8 mouse cellular contexts compared by ENCODE assay signal in genomic region chr10:7391108-7391507, GRCm38 (mm10).
A peak's percentile ranks its signal among the peaks of the same experiment; 100 is the strongest.
DNase-seq lines count a peak whose midpoint lies in the region; ATAC-seq lines count a peak whose summit lies in the region.

No protein-coding gene starts in this region.

- H3K27me3 ChIP-seq in limb, embryonic 11.5 days (ENCODE audit: control insufficient read depth, insufficient read depth, low read length), result peaks cover 16% of the 10 kb centered on the region

- DNase-seq in cerebellum, adult 8-10 months, result peak; percentile 13
- DNase-seq in cerebellum, adult 9-10 months, result no peak
- DNase-seq in urinary bladder, postnatal 25 days (ENCODE audit: low spot score), result peak; percentile 22
- no peak for DNase-seq in urinary bladder, postnatal 10 days (ENCODE audit: low spot score)
- DNase-seq in heart, postnatal 10 days, result peak; percentile 21 to 34
- peak; percentile 62 for DNase-seq in limb, embryonic 11.5 days (ENCODE audit: low spot score)
- peak; percentile 10 for DNase-seq in naive thymus-derived CD4-positive, alpha-beta T cell, adult 2 months (ENCODE audit: low read depth)
- DNase-seq in layer of hippocampus, postnatal 14 days (ENCODE audit: low spot score in 2 of 2), result no peak

- 0 out of 2 replicates have a peak, but pooled peaks cover 3% of the 10 kb centered on the region for H3K9me3 ChIP-seq in limb, embryonic 11.5 days (ENCODE audit: control insufficient read depth, low read length)

- H3K4me1 ChIP-seq in limb, embryonic 11.5 days (ENCODE audit: control insufficient read depth, insufficient read depth, low read length), result peaks cover 5% of the 10 kb centered on the region; the same call in 1 of the 2 replicates

- H3K36me3 ChIP-seq in limb, embryonic 11.5 days (ENCODE audit: control insufficient read depth, insufficient read depth, low read length), result no peaks in the 10 kb centered on the region

- peak overlapping the region; percentile 43; the same call in 1 of the 2 replicates for H3K9ac ChIP-seq in limb, embryonic 11.5 days (ENCODE audit: low read length)

- no peak overlapping the region for H3K27ac ChIP-seq in limb, embryonic 11.5 days (replicated peaks; ENCODE audit: low read depth, low read length)

- peak overlapping the region; percentile 87 for H3K4me2 ChIP-seq in limb, embryonic 11.5 days (ENCODE audit: low read depth, severe bottlenecking)

- ATAC-seq in limb, embryonic 11.5 days (ENCODE audit: insufficient number of reproducible peaks, low FRiP score, low TSS enrichment, low read depth), result peak; percentile 52

- under 1% methylated on average over 31 of the region's 31 CpGs for WGBS in limb, embryonic 11.5 days

- intact Hi-C loops in heart, postnatal 10 days (cut with DNase I), result no loop called here

- peak overlapping the region; percentile 43 for H3K4me3 ChIP-seq in limb, embryonic 11.5 days (ENCODE audit: low read depth, low read length)

Comparison
In these comparisons a context has a peak if more than half of its experiments do, and no peak if none do; other contexts are left out.
1. DNase-seq: peak in cerebellum, adult 8-10 months (single experiment), urinary bladder, postnatal 25 days (single experiment), heart, postnatal 10 days (2 of 2), limb, embryonic 11.5 days (single experiment) and naive thymus-derived CD4-positive, alpha-beta T cell, adult 2 months (single experiment); none in cerebellum, adult 9-10 months (single experiment), urinary bladder, postnatal 10 days (single experiment) and layer of hippocampus, postnatal 14 days (0 of 2).